Mouse (Mus musculus) left cerebral cortex, adult 18-20 months (tissue): Measurements from ENCODE around the gene Vat1l. TPM values are rescaled to one million over a fixed set of nuclear protein-coding genes. Genes with fewer than 3 reads are reported as not detected.
A peak's percentile ranks its signal among the peaks of the same experiment; 100 is the strongest.

Experiments used
- DNase-seq, 2 experiments: peaks; one replicate each; pipeline ENCODE4 v3.0.0; 2021 to 2022; ENCODE audit warnings: low spot score in 2 of 2, mixed read lengths in 1 of 2
- long read RNA-seq, 2 experiments: library from polyadenylated mRNA; stranded (forward); transcript quantifications; one replicate each; pipeline ENCODE4 v2.0.0; 2021
- total RNA-seq, 2 experiments: library from RNA; stranded (reverse); gene quantifications; 2 replicates each; pipeline ENCODE4 v1.2.3; 2021

The Vat1l gene
- 10 to 100 TPM; 43.2 to 47.7 TPM for total RNA-seq
- long read RNA-seq, experiment 1, transcript Vat1l-201 (9 exons, 3,666 nt): major isoform, 11 of 14 reads
- long read RNA-seq, experiment 1, partial matches to known transcripts: 1 of 14 reads
- long read RNA-seq, experiment 1, other reads (novel, unspliced or antisense): 2 of 14 reads
- long read RNA-seq, experiment 2, full-length matches to known transcripts: 6 of 9 reads
- long read RNA-seq, experiment 2, partial matches to known transcripts: 2 of 9 reads
- long read RNA-seq, experiment 2, other reads (novel, unspliced or antisense): 1 of 9 reads

DNA sequence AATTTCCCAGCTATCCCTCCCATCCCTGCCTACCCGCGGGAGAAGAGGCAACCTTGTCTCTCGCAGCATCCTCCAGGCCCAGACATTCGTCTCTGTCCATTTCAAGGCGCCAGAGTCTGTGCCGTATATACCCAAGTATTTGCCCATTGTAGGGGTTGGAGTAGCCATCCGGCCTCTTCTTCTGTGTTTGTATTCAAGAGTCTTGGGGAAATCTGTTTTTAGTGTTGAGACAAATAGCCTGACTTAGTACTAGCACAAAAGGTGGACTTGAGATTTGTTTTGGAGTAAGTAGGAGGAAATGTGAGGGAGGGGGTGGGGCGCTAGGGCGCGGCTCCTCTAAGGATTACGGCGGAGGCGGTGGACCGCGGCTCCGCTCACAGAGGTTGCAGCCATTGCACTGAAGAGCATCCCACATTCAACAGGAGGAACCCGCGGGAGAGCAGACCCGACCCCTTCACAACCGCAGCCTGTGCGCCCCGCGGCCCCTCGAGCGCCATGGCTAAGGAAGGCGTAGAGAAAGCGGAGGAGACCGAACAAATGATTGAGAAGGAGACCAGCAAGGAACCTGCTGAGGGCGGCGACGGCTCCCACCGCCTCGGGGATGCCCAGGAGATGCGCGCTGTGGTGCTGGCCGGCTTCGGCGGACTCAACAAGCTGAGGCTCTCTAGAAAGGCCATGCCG lies at the start of gene Vat1l:
TSS of gene Vat1l (plus strand) at position 392 of the 681 bp plus-strand sequence.
- peak; percentile 27 to 47 for DNase-seq

DNA sequence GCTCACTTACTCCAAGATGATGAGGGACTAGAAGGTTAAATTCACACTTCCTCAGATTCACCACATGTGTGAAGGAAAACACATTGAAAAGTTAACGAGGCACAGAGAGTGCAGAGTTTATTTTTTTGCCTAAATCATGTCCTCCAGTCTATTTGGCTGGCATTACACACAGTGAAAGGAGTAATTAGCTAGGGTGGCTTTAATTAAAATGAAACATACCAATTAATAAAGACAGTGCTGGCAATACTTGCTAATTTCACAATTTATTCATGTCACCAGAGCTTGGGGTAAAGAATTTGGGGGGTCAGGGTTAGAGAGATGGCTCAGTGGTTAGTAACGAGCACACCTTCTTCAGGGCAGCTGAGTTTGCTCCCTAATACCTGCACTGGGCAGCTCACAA lies 46.8 kb upstream of the Vat1l start:
- no peak for DNase-seq

DNA sequence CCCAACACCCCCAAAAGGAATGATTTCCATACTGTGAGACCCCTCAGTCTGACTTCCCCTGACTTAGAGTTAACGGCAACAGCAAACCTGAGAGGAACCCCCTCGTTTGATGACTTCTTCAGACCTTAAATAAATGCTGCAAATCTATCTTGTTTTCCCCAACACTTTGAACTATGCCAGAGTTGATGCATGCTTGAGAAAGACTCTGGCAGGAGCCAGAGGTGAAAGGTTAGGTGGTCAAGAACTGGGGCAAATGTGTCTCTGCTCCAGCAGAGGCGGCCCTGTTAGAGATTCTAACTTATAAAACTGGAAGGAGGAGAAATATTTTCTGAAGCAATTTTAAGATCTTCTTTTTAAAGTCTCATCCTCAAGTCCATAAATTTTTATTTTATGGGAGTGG lies 45.7 kb upstream of the Vat1l start:
- no peak for DNase-seq

DNA sequence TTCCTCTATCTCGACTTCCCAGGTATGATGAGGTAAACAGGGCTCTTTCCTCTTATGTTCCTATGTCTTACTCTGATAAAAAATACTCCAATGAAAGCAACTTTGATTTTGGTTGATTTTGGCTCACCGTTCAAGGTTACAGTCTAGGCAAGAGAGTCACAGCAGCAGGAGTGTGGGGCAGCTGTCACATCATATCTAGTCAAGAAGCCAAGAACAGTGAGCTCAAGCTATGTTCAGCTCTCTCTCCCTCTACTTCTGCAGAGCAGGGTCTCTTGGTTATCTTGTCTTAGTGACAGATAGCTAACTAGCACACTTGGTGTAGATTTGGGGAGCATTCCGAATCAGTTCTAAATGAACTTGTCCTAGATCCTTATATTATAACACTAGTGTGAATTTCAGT lies 41.5 kb upstream of the Vat1l start:
- DNase-seq: no peak

DNA sequence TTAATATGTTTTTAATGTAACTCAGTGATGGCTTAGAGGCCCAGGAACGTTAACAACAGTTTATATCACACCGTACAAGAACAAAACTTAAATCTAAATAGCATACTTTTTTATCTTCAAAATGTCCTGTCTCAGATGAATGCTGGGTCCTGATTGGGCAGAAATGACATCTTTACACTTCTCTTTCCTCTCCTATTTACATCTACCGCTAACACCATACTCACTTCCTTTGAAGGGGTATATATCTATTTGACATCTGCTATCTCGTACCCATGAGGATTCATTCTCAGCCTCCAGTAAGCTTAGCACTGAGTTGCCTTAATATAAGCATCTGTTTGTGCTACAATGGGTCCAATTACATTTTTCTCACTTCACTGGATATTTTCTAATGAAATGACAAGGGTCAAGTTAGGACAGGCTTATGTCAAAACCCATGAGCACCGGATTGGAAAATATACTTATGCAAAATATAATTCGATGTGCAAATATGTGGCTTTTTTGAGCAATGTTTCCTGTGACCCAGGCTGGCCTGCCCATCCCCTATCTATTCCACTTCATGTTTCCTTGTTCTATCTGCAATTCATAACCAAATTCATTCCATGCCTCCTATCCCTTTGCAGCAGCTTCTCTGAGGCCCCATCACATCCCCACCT lies 40.8 kb upstream of the Vat1l start:
- DNase-seq: no peak

DNA sequence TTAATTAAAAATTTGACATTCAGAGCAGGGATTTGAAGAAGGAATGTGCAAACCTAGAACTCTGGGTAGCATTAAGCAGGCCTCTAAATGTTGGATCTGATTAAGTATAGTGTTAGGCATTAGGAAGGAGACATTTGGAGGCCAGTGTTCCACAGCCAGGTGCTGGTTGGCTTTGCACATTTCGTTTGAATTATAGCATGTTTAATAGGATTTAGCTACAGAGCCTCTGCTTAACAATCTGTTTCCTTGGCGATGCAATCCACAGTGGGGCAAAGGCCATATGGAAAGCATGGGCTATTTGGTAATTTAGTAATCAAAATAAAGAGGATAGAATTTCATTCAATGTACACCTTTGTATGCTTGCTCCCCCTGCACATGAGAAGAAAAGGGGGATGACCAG lies 39.7 kb upstream of the Vat1l start:
- DNase-seq: no peak

DNA sequence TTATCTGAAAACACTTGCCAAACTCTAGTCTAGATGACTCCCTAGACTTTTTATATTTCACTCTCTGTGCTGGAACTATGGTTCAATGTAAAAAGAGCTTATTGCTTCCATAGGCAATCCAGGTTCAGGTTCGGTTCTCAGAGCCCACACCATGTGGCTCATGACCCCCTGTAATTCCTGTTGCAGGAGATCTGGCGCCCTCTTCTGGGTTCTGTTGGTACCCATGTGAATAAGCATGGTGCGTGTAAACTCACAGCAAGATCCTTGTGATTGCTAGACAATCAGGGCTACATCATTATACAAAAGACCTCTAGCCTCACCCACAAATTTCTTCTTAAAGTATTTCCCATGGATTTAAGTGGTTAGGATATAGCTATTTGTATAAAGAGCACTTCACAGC lies 28.7 kb upstream of the Vat1l start:
- no peak for DNase-seq

DNA sequence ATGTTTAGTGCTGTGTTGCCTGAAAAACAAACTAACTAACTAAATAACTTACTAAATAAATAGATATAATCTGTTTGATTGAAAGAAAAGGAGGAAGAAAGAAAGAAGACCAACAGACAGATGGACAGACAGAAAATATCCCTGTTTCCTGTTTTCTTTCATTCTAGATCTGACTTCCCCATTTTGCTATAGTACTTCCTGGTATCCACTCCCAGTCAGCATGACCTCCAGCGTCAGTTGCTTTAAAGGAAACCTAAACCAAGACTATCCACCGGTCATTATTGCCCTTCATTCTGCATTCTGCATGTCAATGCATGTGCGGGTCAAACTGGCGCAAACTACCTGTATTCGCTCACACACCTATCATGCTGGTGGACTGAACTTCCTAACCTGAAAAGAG lies 12.1 kb upstream of the Vat1l start:
- no peak for DNase-seq

DNA sequence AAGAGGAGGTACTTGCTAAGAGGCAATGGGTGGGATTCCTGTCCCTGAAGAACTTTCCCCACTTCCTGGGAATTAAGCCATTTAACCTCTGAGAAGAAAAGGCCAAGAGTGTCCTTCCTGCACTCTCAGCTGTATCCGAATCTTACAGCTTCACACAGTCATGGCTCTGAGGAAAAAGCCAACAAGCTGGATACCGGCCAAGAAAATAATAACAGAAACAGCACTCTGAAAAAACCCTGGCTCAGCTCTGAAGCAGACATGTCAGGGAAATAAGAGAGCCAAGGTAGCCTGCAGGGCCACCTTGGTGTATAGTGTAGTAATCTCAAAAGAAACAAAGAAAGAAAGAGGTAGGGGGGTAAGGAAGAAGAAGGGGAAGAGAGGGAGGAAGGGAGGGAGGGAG lies 6.4 kb upstream of the Vat1l start:
- no peak for DNase-seq

DNA sequence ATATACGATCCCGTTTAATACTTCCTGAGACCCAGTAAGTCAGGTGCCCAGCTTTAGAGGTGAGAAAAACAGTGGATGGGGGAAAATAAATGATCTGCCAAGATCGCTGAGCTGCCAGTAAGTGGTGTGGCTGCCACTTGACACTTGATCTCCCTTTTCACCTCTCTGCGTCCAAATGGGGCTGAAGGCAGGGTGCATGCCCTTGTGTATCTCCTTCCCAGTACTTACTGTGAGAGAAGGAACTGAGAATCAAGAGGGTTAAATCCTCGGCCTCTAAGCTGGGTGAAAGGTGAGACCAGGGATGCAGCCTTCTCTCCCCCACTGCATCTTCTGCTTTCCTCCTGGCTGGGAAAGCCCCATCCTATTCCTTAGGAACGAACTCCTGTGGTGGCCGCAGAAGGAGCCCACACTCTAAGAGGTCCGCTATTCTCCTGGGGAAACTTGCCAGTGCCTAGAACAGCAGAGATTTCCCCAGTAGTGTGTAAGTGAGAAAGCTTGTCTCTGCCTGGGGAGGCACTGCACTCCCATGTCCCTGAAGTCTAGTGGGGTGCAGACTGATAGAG lies 1.1 kb downstream of the Vat1l start:
- peak in 1 of 2 experiments; percentile 3 for DNase-seq

DNA sequence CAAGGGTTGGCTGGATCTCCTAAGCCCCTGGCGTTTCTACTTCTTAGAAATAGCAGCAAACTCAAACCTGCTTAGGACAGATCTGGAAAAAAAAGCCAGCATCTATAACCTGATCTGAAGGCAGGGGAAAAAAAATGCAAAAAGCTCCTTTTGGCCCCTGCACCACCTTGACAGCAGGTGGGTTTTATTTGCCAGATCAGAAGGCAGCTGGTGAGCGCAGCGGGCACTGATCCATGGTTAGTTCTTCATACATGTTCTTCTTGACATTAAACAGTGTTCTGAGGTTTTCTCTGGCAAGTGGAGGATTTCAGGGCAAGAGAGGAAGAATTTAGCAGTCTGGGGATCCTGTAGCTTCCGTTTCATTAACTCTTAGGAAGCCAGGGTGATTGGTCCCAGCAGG lies 1.6 kb downstream of the Vat1l start:
- DNase-seq: no peak

DNA sequence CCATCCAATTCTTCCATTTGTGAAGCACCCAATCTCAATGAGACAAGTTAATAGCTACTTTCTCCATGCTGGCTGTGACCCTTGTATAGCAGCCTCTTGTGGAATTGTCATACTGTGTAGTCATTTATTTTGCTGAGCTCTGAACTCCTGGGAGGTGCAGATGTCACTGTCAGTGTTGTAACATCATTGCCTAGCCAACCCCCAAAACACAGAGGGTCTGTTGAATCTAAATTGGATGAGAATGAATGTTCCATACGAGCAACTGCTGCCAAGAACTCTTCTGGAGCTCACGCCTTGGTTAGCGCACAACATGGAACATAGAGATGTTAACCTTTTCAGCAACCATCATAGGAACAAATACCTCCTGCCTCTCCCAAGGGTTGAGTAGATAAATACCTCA lies 15.4 kb downstream of the Vat1l start:
- no peak for DNase-seq

DNA sequence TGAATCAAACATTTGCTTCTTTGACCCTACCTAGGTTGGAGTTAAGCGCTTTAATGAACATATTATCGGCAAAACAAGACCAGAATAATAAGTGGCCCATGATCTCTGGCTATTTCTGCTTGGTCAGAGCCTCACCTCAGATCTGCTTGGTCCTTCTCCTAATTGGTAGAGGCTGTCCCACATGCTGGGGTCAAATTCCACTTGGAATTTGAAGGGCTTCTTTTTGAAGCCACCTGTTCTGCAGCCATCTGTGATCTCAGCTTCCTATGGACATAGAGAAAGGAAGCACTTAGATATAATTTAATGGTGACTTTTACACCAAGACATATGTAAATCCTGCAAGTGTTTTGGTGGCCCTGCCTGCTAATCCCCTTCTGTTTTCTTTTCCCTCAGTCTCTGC lies 16.6 kb downstream of the Vat1l start:
- DNase-seq: no peak

DNA sequence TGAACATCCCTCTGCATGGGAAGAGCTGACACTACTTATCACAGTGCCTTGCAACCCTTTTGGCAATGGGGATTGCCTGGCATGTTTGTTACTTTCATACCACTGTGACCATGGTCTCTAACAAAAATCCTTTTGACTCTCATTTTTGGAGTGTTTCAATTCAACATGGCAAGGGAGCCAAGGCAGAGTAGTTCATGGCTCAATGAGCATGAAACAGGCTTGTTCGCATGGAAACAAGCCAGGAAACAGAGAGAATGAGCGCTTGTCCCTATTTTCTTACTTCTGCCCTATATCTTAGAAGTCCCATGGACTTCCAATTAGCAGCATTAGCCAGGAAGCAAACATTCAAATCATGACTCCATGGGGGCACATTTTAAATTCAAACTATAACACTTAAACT lies 18.6 kb downstream of the Vat1l start:
- DNase-seq: no peak

DNA sequence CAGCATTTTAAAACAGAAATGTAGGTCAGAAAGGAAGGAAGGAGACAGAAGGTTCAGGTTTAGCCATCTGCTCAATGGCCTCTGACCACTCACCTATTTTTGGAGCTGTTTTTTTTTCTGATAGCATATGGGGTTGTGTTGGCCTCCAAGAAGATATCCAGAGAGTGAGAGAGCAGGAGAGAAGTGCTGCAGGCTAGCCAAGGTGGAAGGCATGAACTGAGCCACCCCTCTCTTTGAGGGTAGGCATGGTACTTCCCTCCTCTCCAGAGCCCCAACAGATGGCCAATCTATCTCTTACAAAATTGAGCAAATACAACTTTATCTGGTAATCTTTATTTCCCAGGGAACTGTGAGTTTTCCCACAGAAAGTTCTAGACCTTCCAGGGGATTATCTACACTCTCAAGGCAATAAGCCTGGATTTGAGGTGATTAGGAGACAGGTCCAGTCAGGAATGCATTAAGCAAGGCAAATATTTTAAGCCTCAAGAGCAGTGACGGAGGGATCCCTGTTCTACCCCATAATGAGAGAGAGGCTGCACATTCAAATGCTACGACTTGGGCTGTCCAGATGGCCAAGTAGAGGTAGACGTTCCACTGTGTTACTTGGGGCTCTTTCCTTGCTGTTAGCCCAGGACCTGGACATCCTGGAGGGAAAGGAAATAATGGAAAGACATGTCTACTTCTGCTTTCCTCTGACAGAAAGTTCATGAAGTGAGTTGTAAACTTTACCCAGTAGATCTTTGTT lies 46.1 kb downstream of the Vat1l start:
- no peak for DNase-seq

DNA sequence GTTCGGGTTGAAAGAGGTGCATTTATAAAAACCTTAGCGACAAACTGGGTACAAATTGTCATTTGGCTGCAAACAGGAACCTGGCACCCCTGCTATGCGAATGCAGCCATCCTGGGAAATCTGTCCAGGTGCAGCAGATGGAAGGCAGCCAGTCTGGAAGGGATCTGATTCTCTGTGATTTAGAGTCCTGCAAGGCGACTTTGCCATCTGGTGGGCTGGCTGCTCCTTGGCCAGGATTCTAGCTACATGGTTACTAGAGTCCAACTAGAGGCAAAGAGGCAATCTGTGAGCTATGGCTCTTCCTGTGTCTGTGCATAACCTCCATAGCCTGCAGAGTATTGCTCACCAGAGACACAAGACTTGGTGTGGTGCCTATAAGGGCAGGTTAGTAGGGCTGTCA lies 53.3 kb downstream of the Vat1l start:
- no peak for DNase-seq

DNA sequence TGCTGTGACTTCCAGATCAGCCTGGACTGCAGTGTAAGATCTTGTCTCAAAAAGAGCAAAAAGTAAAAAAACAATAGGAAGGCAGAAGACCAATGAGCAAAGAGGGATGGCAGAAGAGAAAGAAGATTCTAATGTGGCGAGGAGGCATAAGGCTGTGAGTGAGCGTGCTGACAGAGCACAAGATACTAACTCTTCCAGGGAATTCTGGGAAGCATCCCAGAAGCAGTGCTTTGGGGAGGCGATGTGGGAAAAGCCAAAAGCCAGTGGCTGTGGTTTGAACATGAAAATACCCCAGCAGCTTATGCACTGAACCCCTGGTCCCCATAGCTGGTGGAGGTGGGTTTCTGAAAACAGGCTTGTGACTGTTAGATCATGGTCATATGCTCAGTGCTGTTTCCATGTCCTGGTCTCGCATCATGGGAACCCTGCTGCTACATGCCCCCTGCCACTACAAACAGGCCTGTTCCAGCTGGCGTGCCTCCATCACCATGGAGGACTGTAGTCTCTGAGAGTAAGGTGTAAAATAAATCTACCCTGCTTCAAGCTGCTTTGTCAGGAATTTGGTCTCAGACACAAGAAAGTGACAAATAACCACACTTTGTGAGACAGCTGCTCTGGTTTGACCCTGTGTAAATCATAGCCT lies 54.4 kb downstream of the Vat1l start:
- no peak for DNase-seq

DNA sequence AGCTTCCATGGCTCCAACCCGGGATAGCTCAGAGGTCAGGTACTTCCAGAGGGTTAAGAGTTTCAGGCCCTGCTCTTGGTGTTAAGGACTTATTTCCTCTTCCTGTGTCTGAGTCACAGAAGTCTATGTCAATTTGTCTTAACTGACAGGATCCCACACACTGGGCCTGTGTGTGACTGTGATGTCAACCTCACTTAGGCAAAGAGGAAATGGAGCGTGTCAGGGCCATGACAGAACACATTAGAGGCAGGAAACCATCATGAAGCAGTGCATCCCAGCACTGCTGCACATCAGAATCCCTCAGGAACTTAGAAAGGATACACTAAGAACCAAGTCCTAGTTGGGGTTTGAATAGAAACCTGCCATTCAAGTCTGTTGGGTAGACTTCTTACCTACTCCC lies 56.9 kb downstream of the Vat1l start:
- no peak for DNase-seq

DNA sequence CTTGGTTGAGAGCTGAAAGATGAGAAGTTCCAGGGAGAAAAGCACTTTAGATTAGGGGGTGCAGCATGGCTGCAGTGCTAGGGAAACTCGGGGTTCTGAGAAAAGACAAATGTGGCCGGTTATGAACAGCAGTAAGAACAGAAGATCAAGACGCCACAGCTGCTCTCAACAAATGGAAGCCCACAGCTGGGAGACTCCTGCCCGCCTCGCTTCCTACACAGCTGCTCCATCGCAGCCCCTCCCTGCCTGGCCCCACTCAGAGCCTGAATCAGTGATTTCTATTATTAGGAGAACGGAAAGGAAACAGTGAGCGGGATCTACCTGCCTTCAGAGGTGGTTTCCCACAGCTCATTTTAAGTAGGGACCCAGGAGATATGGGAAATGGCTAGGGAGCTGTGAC lies 69.1 kb downstream of the Vat1l start:
- DNase-seq: no peak

DNA sequence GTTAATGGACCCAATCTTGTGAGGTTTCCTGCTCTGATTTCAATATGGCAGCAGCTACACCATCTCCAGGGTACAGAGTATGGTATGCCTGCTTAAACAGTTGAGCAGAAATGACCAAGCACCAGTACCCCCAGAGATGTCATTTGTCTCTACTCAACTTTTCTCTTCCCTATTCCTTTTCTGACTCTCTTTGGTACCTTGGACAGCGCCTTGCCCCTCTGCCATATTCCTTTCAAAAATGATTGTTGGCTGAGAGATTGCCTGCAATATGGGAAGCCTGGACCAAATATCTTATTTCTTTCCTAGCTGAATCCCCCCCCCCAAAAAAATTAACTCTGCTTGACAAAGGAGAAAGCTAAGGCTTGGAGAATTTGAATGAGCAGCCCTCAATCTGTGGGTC lies 75.7 kb downstream of the Vat1l start:
- no peak for DNase-seq
